Mouse (Mus musculus): ENCODE data around the gene Ptprj.

The Ptprj gene

GRCm38 (mm10) chr2:90559688-90560196, 20.7 kb downstream of the Ptprj start:
- no peak for DNase-seq (ENCODE audit: low spot score)

- DNase-seq (ENCODE audit: low spot score) = no peak
These were observed 21.3 kb downstream of the Ptprj start for GRCm38 (mm10) chr2:90559015-90559687.

GRCm38 (mm10) chr2:90558361-90558760, 22.1 kb downstream of the Ptprj start:
- DNase-seq (ENCODE audit: low spot score) = no peak

GRCm38 (mm10) chr2:90557913-90558312, 22.5 kb downstream of the Ptprj start:
- no peak for DNase-seq (ENCODE audit: low spot score)

- no peak for DNase-seq (ENCODE audit: low spot score)
These were observed 24.7 kb downstream of the Ptprj start for GRCm38 (mm10) chr2:90555744-90556143.

- no peak for DNase-seq (ENCODE audit: low spot score)
These were observed 25.6 kb downstream of the Ptprj start for GRCm38 (mm10) chr2:90554806-90555205.

GRCm38 (mm10) chr2:90553861-90554260, 26.6 kb downstream of the Ptprj start:
- DNase-seq (ENCODE audit: low spot score) = peak; percentile 69

GRCm38 (mm10) chr2:90550656-90551055, 29.8 kb downstream of the Ptprj start:
- DNase-seq (ENCODE audit: low spot score) = no peak

GRCm38 (mm10) chr2:90548541-90548940, 31.9 kb downstream of the Ptprj start:
- DNase-seq (ENCODE audit: low spot score) = no peak

- no peak for DNase-seq (ENCODE audit: low spot score)
These were observed 33.3 kb downstream of the Ptprj start for GRCm38 (mm10) chr2:90547144-90547609.

- DNase-seq (ENCODE audit: low spot score) = no peak
These were observed 35.2 kb downstream of the Ptprj start for GRCm38 (mm10) chr2:90545261-90545660.

GRCm38 (mm10) chr2:90543989-90544388, 36.5 kb downstream of the Ptprj start:
- DNase-seq (ENCODE audit: low spot score) = no peak

- no peak for DNase-seq (ENCODE audit: low spot score)
These were observed 37.2 kb downstream of the Ptprj start for GRCm38 (mm10) chr2:90543106-90543702.

- peak; percentile 23 for DNase-seq (ENCODE audit: low spot score)
These were observed 37.8 kb downstream of the Ptprj start for GRCm38 (mm10) chr2:90542656-90543055.

GRCm38 (mm10) chr2:90539206-90539605, 41.2 kb downstream of the Ptprj start:
- no peak for DNase-seq (ENCODE audit: low spot score)

- DNase-seq (ENCODE audit: low spot score) = no peak
These were observed 43.2 kb downstream of the Ptprj start for GRCm38 (mm10) chr2:90537244-90537643.

GRCm38 (mm10) chr2:90536555-90536954, 43.9 kb downstream of the Ptprj start:
- no peak for DNase-seq (ENCODE audit: low spot score)

GRCm38 (mm10) chr2:90534751-90535150, 45.7 kb downstream of the Ptprj start:
- no peak for DNase-seq (ENCODE audit: low spot score)

- DNase-seq (ENCODE audit: low spot score) = no peak
These were observed 46.5 kb downstream of the Ptprj start for GRCm38 (mm10) chr2:90533944-90534343.

- DNase-seq (ENCODE audit: low spot score) = peak; percentile 55
These were observed 48.4 kb downstream of the Ptprj start for GRCm38 (mm10) chr2:90532095-90532494.

GRCm38 (mm10) chr2:90528107-90528506, 52.3 kb downstream of the Ptprj start:
- DNase-seq (ENCODE audit: low spot score) = no peak

- no peak for DNase-seq (ENCODE audit: low spot score)
These were observed 53.5 kb downstream of the Ptprj start for GRCm38 (mm10) chr2:90526971-90527370.

- peak; percentile 60 for DNase-seq (ENCODE audit: low spot score)
These were observed 53.9 kb downstream of the Ptprj start for GRCm38 (mm10) chr2:90526564-90526963.

- no peak for DNase-seq (ENCODE audit: low spot score)
These were observed 54.6 kb downstream of the Ptprj start for GRCm38 (mm10) chr2:90525807-90526206.
